Mouse (Mus musculus): ENCODE results near the gene Ctr9. TPM values are rescaled to one million over a fixed set of nuclear protein-coding genes. Genes with fewer than 3 reads are reported as not detected.

Gene Ctr9
- polyA plus RNA-seq, 1 experiment = 16.5 TPM

GRCm38 (mm10) chr7:111095169-111095568 is 66.4 kb downstream of the Ctr9 start:
- Histone ChIP-seq H3K4me2 (ENCODE audit: low read depth) (no peak overlapping the region), H3K27me3 (ENCODE audit: control insufficient read depth, insufficient read depth, insufficient read length) (no peaks in the 10 kb centered on the region), H3K79me2 (ENCODE audit: control insufficient read depth, insufficient read depth) (no peaks in the 10 kb centered on the region), H3K4me3 (no peak overlapping the region), H3ac (ENCODE audit: control insufficient read depth, insufficient read length) (no peak overlapping the region), H3K36me3 (ENCODE audit: control insufficient read depth, insufficient read depth) (no peaks in the 10 kb centered on the region)
- TF ChIP-seq CEBPB (IDR thresholded peaks at IDR 0.05; ENCODE audit: insufficient read depth, poor library complexity, severe bottlenecking) (peak; percentile 79), E2F4 (IDR thresholded peaks at IDR 0.05; ENCODE audit: insufficient read depth) (no peak)

DNA sequence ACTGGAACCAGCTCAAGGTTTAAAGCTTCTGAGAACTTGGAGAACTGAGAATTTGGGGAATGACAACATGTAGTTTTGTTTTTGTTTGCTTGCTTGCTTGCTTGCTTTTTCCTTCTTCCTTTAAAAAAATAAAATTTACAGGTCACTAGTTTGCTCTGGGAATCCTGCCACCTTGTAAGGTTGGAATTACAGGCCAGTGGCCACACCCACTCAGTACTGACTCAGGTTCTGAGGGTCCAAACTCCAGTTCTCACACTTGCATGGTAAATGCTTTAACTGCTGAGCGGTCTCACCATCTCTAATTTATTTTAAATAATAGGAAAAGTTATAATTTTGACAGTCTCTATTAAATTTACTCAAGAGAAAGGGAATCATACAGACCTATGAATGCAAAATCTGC is 69.4 kb downstream of the Ctr9 start:
- TF ChIP-seq TCF3 (IDR thresholded peaks at IDR 0.05; ENCODE audit: insufficient read length, low read depth) (no peak), REST (IDR thresholded peaks at IDR 0.05; ENCODE audit: insufficient read depth, insufficient read length) (no peak), SRF (IDR thresholded peaks at IDR 0.05; ENCODE audit: control insufficient read depth, insufficient read length, low read depth) (no peak), POLR2A (IDR thresholded peaks at IDR 0.05; ENCODE audit: insufficient read length, low read depth) (no peak), E2F4 (IDR thresholded peaks at IDR 0.05; ENCODE audit: insufficient read depth) (no peak), USF1 (IDR thresholded peaks at IDR 0.05; ENCODE audit: low read depth) (no peak), MYOD1 (IDR thresholded peaks at IDR 0.05; ENCODE audit: control insufficient read depth in 1 of 3, insufficient read length in 2 of 3, low read depth in 2 of 3) (no peak), POLR2AphosphoS2 (IDR thresholded peaks at IDR 0.05; ENCODE audit: insufficient read length, low read depth) (no peak), MAX (IDR thresholded peaks at IDR 0.05; ENCODE audit: low read depth) (no peak), TCF12 (IDR thresholded peaks at IDR 0.05; ENCODE audit: insufficient read depth, poor library complexity, severe bottlenecking) (no peak), CEBPB (IDR thresholded peaks at IDR 0.05; ENCODE audit: insufficient read depth, poor library complexity, severe bottlenecking) (no peak), MYOG (IDR thresholded peaks at IDR 0.05; ENCODE audit: control insufficient read depth in 1 of 3, insufficient read depth in 1 of 3, insufficient read length in 2 of 3, low read depth in 2 of 3) (no peak)
- Histone ChIP-seq H3ac (ENCODE audit: control insufficient read depth, insufficient read length) (no peak overlapping the region), H3K4me2 (ENCODE audit: low read depth) (no peak overlapping the region), H3K27me3 (ENCODE audit: control insufficient read depth, insufficient read depth, insufficient read length) (no peaks in the 10 kb centered on the region), H3K4me3 (no peak overlapping the region), H3K36me3 (ENCODE audit: control insufficient read depth, insufficient read depth) (no peaks in the 10 kb centered on the region), H3K79me2 (ENCODE audit: control insufficient read depth, insufficient read depth) (no peaks in the 10 kb centered on the region)

Other genes starting within 250 kb of the Ctr9 start
- 12.3 TPM for gene Rnf141, start 184.5 kb upstream of the Ctr9 start, polyA plus RNA-seq (2012; fragmentation: generic; extraction: Trizol)
- not detected for gene Lyve1, start 165.7 kb upstream of the Ctr9 start, polyA plus RNA-seq (2012; fragmentation: generic; extraction: Trizol)
- gene Mrvi1, start 46.5 kb upstream of the Ctr9 start, polyA plus RNA-seq (2012; fragmentation: generic; extraction: Trizol) = 1.2 TPM
- gene Eif4g2, start 54.1 kb downstream of the Ctr9 start, polyA plus RNA-seq (2012; fragmentation: generic; extraction: Trizol) = 408 TPM

Data from myocyte (in vitro differentiated cells).